Mouse (Mus musculus) liver, embryonic 15.5 days (tissue): Measurements from ENCODE around the gene Cdsn. TPM values are rescaled to one million over a fixed set of nuclear protein-coding genes. Genes with fewer than 3 reads are reported as not detected.
"Not testable (repeated sequence)": the region's sequence is repeated elsewhere in the genome, so short reads cannot be mapped to it uniquely, and the experiment has no call there.

Source experiments
- ATAC-seq: fragments of 200-750 bp; cut with Nextera tagmentation; 2 replicates; pipeline ENCODE4 v1.8.0; 2017; ENCODE audit warnings: moderate number of reproducible peaks, mild to moderate bottlenecking, moderate library complexity; ENCODE audit not compliant: insufficient read depth
- H3K27ac ChIP-seq: fragments of 300-500 bp; sonication (generic); replicated peaks from 2 replicates; pipeline ENCODE4 v1.5.1; 2015; ENCODE audit warnings: mild to moderate bottlenecking, inconsistent platforms
- H3K27me3 ChIP-seq: fragments of 300-500 bp; sonication (generic); 2 replicates; pipeline ENCODE4 v1.6.1; 2015; ENCODE audit warnings: mild to moderate bottlenecking, inconsistent platforms
- H3K36me3 ChIP-seq: fragments of 300-500 bp; sonication (generic); replicated peaks from 2 replicates; pipeline ENCODE4 v1.6.1; 2015; ENCODE audit warnings: moderate library complexity, mild to moderate bottlenecking, inconsistent platforms
- H3K4me1 ChIP-seq: fragments of 300-500 bp; sonication (generic); replicated peaks from 2 replicates; pipeline ENCODE4 v1.6.1; 2015; ENCODE audit warnings: inconsistent platforms
- H3K4me2 ChIP-seq: fragments of 300-500 bp; sonication (generic); 2 replicates; pipeline ENCODE4 v1.6.1; 2015; ENCODE audit warnings: moderate library complexity, mild to moderate bottlenecking, inconsistent platforms
- H3K4me3 ChIP-seq: fragments of 300-500 bp; sonication (generic); replicated peaks from 2 replicates; pipeline ENCODE4 v1.5.1; 2015; ENCODE audit warnings: mild to moderate bottlenecking, inconsistent platforms
- H3K9ac ChIP-seq: fragments of 300-500 bp; sonication (generic); 2 replicates; pipeline ENCODE4 v1.6.1; 2015; ENCODE audit warnings: moderate library complexity, mild to moderate bottlenecking, inconsistent platforms
- H3K9me3 ChIP-seq: fragments of 300-500 bp; sonication (generic); replicated peaks from 2 replicates; pipeline ENCODE4 v1.6.1; 2016; ENCODE audit warnings: inconsistent platforms
- WGBS: fragments of 180-500 bp; shearing (Covaris S2); methylation state at CpG from one replicate; pipeline ENCODE4 v1.1.7; 2015; ENCODE audit warnings: mixed read lengths; ENCODE audit not compliant: insufficient replicate concordance; 5-methylcytosine and 5-hydroxymethylcytosine counted together
- polyA plus RNA-seq: library from polyadenylated mRNA; unstranded; fragments of >200 nt; fragmentation: Nextera tagmentation; extraction: Ambion mirVana; gene quantifications from 2 replicates; pipeline ENCODE4 v1.2.1, GENCODE M21; 2015

The Cdsn gene
- polyA plus RNA-seq, result 0.03 and 0.05 TPM in 2 replicates

- no peak for ATAC-seq
- Histone ChIP-seq H3K9ac (no peak within 1 kb of the TSS), H3K27me3 (0 out of 2 replicates have a peak, but pooled peaks cover 3% of the 10 kb centered on the region), H3K36me3 (no peaks in the 10 kb centered on the region), H3K4me1 (no peaks in the 10 kb centered on the region), H3K9me3 (no peaks in the 10 kb centered on the region), H3K27ac (no peak within 1 kb of the TSS), H3K4me2 (no peak within 1 kb of the TSS), H3K4me3 (no peak within 1 kb of the TSS)
- 63% methylated on average over 10 of the region's 10 CpGs for WGBS
Measured at GRCm38 (mm10) chr17:35551881-35552414, at the start of gene Cdsn. Gene Cdsn, plus strand, starts transcription at chr17:35552128.

- 15% methylated on average over 6 of the region's 6 CpGs for WGBS
- H3K36me3 ChIP-seq, result no peaks in the 10 kb centered on the region
Measured at GRCm38 (mm10) chr17:35502226-35502625, 49.7 kb upstream of the Cdsn start.

DNA sequence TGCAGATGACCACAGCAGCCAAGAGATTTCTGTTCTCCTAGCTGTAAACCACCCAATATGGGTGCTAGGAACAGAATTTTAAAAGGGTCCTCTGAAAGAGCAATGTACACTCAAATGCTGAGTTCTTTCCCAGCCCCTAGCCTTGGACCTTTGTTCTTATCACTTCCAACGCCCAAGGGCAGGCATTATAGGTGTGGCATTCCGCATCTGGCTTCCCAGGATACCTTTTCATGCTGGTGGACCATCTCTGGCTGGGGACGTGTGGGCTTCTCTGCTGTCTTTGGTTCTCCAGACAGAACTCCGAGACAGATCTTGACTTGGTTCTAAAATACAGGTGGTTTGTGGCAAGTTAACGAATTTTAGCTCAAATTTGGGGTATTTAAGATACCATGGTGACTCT lies 49.2 kb upstream of the Cdsn start:
- H3K9me3 ChIP-seq, result no peaks in the 10 kb centered on the region
- H3K27me3 ChIP-seq, result peaks cover 58% of the 10 kb centered on the region
- H3K9ac ChIP-seq, result no peak overlapping the region
- no peak overlapping the region for H3K4me3 ChIP-seq
- H3K4me2 ChIP-seq, result no peak overlapping the region
- H3K36me3 ChIP-seq, result no peaks in the 10 kb centered on the region
- no peak overlapping the region for H3K27ac ChIP-seq
- no peaks in the 10 kb centered on the region for H3K4me1 ChIP-seq
- 33% methylated on average over 5 of the region's 5 CpGs for WGBS
- no peak for ATAC-seq

More at GRCm38 (mm10) chr17:35502226-35502625, 49.7 kb upstream of the Cdsn start:
- H3K9me3 ChIP-seq, result no peaks in the 10 kb centered on the region
- no peak for ATAC-seq
- H3K4me3 ChIP-seq, result no peak overlapping the region
- no peak overlapping the region for H3K27ac ChIP-seq
- no peak overlapping the region for H3K9ac ChIP-seq
- H3K27me3 ChIP-seq, result peaks cover 52% of the 10 kb centered on the region
- H3K4me2 ChIP-seq, result no peak overlapping the region
- H3K4me1 ChIP-seq, result no peaks in the 10 kb centered on the region

DNA sequence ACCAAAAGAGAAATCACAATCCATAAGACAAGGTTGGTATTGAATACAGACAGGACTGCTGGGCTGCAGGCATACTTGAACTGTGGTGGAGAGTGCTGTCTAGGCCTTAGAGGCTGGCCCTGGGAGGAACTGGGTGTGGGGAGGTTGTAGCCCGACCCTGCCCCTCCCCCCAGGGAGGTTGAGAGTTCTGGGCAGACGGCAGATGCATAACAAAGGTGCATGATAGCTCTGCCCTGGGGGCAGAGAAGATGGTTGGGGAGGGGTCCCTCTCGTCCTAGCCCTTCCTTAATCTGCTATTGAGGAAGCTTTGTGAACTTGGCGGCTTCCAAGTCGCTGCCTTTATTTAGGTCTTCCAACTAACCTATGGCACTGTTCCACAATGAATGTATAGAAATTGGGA lies 48.1 kb upstream of the Cdsn start:
- no peaks in the 10 kb centered on the region for H3K9me3 ChIP-seq
- no peak overlapping the region for H3K4me3 ChIP-seq
- no peak overlapping the region for H3K4me2 ChIP-seq
- H3K27me3 ChIP-seq, result peaks cover 66% of the 10 kb centered on the region
- no peaks in the 10 kb centered on the region for H3K4me1 ChIP-seq
- 26% methylated on average over 5 of the region's 5 CpGs for WGBS
- no peak overlapping the region for H3K9ac ChIP-seq
- no peak for ATAC-seq
- H3K27ac ChIP-seq, result no peak overlapping the region
- H3K36me3 ChIP-seq, result no peaks in the 10 kb centered on the region

DNA sequence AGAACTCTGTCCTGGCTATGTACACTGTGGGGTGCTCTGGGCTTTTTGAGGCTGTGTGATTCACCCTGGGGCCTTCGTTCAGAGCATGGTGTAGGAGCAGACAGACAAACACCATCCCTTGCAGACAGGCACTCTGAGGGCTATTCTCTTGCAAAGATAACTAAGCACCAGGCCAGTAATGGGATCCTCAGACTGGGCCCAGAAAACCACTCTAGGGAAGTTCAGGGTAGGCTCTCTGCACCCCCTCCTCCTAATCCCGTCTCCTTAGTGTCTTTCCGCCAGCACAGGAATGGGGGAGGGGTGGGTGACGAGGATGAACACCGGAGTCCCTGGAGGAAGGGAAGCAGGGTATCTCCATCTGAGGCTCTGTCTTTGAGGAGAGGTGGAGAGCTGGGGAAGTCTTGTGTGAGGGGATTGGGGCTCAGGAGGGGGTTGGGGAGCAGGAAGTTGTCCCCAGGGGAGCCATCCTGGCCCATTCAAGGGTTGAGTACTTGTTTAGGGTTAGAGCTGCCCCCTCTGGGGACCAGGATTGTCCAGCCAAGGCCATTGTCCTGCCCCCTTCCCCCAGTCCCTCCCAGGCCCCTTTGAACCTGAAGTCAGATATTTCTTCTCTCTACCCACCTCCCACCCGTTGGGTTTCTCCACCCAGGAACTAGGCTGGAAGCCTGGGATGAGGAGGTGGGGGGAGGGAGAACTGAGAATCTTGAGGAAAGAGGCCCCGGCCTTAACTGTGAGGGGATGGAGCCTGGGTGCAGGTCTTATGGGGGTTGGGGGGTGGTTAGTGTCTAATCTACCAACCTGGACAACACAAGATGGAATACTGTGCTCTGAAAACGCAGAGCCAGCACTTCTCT lies 47.1 kb upstream of the Cdsn start:
- Histone ChIP-seq H3K4me1 (no peaks in the 10 kb centered on the region), H3K4me3 (no peak overlapping the region), H3K27me3 (peaks cover 76% of the 10 kb centered on the region), H3K27ac (no peak overlapping the region), H3K9ac (no peak overlapping the region), H3K4me2 (no peak overlapping the region), H3K36me3 (no peaks in the 10 kb centered on the region), H3K9me3 (no peaks in the 10 kb centered on the region)
- no peak for ATAC-seq
- 26% methylated on average over 8 of the region's 8 CpGs for WGBS

DNA sequence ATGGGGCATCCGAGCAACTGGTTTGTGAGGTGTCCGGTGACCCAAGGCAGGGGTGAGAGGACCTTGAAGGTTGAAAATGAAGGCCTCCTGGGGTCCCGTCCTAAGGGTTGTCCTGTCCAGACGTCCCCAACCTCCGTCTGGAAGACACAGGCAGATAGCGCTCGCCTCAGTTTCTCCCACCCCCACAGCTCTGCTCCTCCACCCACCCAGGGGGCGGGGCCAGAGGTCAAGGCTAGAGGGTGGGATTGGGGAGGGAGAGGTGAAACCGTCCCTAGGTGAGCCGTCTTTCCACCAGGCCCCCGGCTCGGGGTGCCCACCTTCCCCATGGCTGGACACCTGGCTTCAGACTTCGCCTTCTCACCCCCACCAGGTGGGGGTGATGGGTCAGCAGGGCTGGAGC lies 46.2 kb upstream of the Cdsn start, which contains the start of gene Pou5f1:
TSS of gene Pou5f1 (plus strand) at position 243 of the 400 bp plus-strand sequence.
- Histone ChIP-seq H3K27me3 (peaks cover 77% of the 10 kb centered on the region), H3K36me3 (no peaks in the 10 kb centered on the region), H3K4me2 (no peak within 1 kb of the TSS), H3K27ac (no peak within 1 kb of the TSS), H3K4me1 (no peaks in the 10 kb centered on the region), H3K4me3 (no peak within 1 kb of the TSS), H3K9me3 (no peaks in the 10 kb centered on the region), H3K9ac (no peak within 1 kb of the TSS)
- 32% methylated on average over 13 of the region's 13 CpGs for WGBS
- ATAC-seq, result no peak

DNA sequence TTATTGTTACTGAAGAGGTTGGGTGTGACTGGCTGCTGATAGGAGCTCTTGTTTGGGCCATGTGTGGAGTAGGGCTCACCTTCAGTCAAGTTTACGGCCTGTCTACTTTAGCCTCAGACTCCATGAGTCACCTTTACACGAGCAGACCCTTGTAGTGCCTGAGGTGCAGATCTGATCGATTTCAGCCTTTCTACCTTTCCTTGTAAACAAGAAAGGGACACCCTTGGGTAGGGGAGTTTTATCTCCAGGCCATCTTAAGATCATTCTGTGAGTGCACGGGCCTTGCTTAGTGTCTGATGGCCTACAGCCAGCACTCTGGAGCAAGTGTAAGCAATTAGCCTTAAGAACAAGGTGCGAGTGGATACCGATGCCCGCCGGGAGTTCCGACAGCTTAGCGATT lies 45.0 kb upstream of the Cdsn start:
- no peak overlapping the region for H3K9ac ChIP-seq
- WGBS, result 14% methylated on average over 10 of the region's 10 CpGs
- no peak overlapping the region for H3K4me3 ChIP-seq
- no peak overlapping the region for H3K4me2 ChIP-seq
- no peak overlapping the region for H3K27ac ChIP-seq
- H3K27me3 ChIP-seq, result peaks cover 74% of the 10 kb centered on the region
- no peaks in the 10 kb centered on the region for H3K4me1 ChIP-seq
- no peak for ATAC-seq
- H3K9me3 ChIP-seq, result no peaks in the 10 kb centered on the region
- no peaks in the 10 kb centered on the region for H3K36me3 ChIP-seq

DNA sequence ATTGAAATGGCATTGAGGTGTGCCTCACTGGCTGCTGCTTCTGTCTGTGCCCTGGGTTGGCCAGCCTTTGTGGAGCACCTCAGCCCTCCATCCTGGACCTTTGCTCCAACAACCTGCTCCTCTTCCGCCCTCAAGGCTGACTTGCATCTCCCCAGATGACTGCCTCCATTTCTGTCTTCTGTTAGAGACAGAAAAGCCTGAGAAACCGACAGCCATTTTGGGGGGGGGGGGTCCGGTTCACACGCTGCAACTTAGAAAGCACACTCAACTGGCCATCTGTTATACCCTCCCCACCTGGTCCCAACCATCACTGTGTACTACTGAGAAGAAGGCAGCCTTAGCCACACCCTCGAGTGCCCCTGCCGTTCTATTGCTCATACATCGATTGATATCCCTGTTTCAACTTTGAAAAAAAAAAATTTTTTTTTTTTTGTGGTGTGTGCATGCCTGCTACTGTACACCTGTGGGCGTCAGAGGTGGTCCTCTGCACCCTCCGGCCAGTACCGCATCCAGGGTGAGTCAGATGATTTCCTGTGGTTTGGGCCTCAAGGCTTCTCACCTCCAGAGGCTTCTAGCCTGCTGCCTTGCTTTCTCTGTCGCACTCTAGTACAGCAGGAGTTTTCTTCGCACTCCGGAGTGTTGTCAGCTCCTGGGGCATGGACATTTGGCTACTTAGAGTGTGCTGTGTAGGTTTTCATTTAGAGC lies 44.2 kb upstream of the Cdsn start:
- 13% methylated on average over 13 of the region's 13 CpGs for WGBS
- Histone ChIP-seq H3K9ac (no peak overlapping the region), H3K27me3 (peaks cover 66% of the 10 kb centered on the region), H3K9me3 (no peaks in the 10 kb centered on the region), H3K4me2 (no peak overlapping the region), H3K27ac (no peak overlapping the region), H3K4me3 (no peak overlapping the region), H3K4me1 (no peaks in the 10 kb centered on the region), H3K36me3 (peaks cover 6% of the 10 kb centered on the region)
- ATAC-seq, result no peak

DNA sequence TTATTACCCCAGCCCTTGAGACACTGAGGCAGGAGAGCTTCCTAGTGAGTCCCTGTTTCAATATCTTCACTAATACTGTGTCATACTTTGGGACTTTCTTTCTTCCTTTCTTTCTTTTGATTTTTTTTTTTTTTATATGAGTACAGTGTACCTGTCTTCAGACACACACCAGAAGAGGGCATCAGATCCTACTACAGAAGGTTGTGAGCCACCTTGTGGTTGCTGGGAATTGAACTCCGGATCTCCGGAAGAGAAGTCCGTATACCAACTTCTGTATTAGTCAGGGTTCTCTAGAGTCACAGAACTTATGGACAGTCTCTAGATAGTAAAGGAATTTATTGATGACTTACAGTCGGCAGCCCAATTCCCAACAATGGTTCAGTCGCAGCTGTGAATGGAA lies 43.6 kb upstream of the Cdsn start:
- Histone ChIP-seq H3K27me3 (peaks cover 64% of the 10 kb centered on the region), H3K36me3 (peaks cover 12% of the 10 kb centered on the region)
- not testable (repeated sequence) for H3K4me1 ChIP-seq, ATAC-seq, H3K4me3 ChIP-seq, H3K27ac ChIP-seq, H3K9ac ChIP-seq, H3K4me2 ChIP-seq, H3K9me3 ChIP-seq
- 47% methylated on average over 5 of the region's 5 CpGs for WGBS

- Histone ChIP-seq H3K4me3 (no peak overlapping the region), H3K4me1 (peaks cover 9% of the 10 kb centered on the region), H3K27ac (no peak overlapping the region), H3K27me3 (peaks cover 54% of the 10 kb centered on the region), H3K9me3 (no peaks in the 10 kb centered on the region), H3K4me2 (no peak overlapping the region), H3K36me3 (peaks cover 22% of the 10 kb centered on the region), H3K9ac (no peak overlapping the region)
- 18% methylated on average over 8 of the region's 8 CpGs for WGBS
- no peak for ATAC-seq
Measured at GRCm38 (mm10) chr17:35509284-35509683, 42.6 kb upstream of the Cdsn start.
